Mouse (Mus musculus) liver, embryonic 12.5 days (tissue): ENCODE measurements around the gene Sept9. TPM values are rescaled to one million over a fixed set of nuclear protein-coding genes. Genes with fewer than 3 reads are reported as not detected.
"Not testable (repeated sequence)": the region's sequence is repeated elsewhere in the genome, so short reads cannot be mapped to it uniquely, and the experiment has no call there.

ENCODE experiments used
- ATAC-seq: fragments of 200-750 bp; cut with Nextera tagmentation; 2 replicates; pipeline ENCODE4 v1.8.0; 2017; ENCODE audit warnings: moderate number of reproducible peaks, mild to moderate bottlenecking, moderate library complexity
- H3K27ac ChIP-seq: fragments of 300-500 bp; sonication (generic); 2 replicates; pipeline ENCODE4 v1.5.1; 2016; ENCODE audit warnings: mild to moderate bottlenecking
- H3K27me3 ChIP-seq: fragments of 300-500 bp; sonication (generic); replicated peaks from 2 replicates; pipeline ENCODE4 v1.6.1; 2016; ENCODE audit warnings: mild to moderate bottlenecking, moderate library complexity
- H3K36me3 ChIP-seq: fragments of 300-500 bp; sonication (generic); 2 replicates; pipeline ENCODE4 v1.6.1; 2016; ENCODE audit warnings: mild to moderate bottlenecking, moderate library complexity
- H3K4me1 ChIP-seq: fragments of 300-500 bp; sonication (generic); 2 replicates; pipeline ENCODE4 v1.6.1; 2016
- H3K4me2 ChIP-seq: fragments of 300-500 bp; sonication (generic); 2 replicates; pipeline ENCODE4 v1.6.1; 2016; ENCODE audit warnings: mild to moderate bottlenecking, moderate library complexity
- H3K4me3 ChIP-seq: fragments of 300-500 bp; sonication (generic); 2 replicates; pipeline ENCODE4 v1.5.1; 2016; ENCODE audit warnings: mild to moderate bottlenecking, moderate library complexity
- H3K9ac ChIP-seq: fragments of 300-500 bp; sonication (generic); 2 replicates; pipeline ENCODE4 v1.6.1; 2016; ENCODE audit warnings: mild to moderate bottlenecking, moderate library complexity
- H3K9me3 ChIP-seq: fragments of 300-500 bp; sonication (generic); replicated peaks from 2 replicates; pipeline ENCODE4 v1.6.1; 2016; ENCODE audit warnings: mild to moderate bottlenecking, moderate library complexity
- WGBS: fragments of 180-500 bp; shearing (Covaris S2); methylation state at CpG from one replicate; pipeline ENCODE4 v1.1.7; 2016; ENCODE audit not compliant: insufficient replicate concordance; 5-methylcytosine and 5-hydroxymethylcytosine counted together
- polyA plus RNA-seq: library from polyadenylated mRNA; unstranded; fragments of >200 nt; fragmentation: Nextera tagmentation; extraction: Ambion mirVana; gene quantifications from 2 replicates; pipeline ENCODE4 v1.2.1, GENCODE M21; 2016

Gene Sept9
- polyA plus RNA-seq, 1 experiment from 2014 or later = 72.0 TPM

DNA sequence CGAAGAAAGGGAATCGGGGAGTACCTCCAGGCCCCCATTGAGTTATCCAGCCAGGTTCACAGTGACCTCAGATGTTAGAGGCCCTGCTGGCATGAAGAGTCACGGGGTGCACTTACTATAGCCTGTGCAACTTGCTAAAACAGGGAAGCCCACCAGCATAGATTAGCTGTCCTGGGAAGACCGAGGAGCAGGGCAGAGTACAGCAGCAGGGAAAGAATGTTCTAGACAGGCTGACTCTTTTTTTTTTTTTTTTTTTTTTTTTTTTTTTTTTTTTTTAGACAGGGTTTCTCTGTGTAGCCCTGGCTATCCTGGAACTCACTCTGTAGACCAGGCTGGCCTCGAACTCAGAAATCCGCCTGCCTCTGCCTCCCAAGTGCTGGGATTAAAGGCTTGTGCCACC, 143.0 kb downstream of the Sept9 start:
- H3K9me3 ChIP-seq, ATAC-seq, H3K27me3 ChIP-seq, H3K9ac ChIP-seq, H3K4me3 ChIP-seq, H3K36me3 ChIP-seq, H3K27ac ChIP-seq, H3K4me2 ChIP-seq: not testable (repeated sequence)
- H3K4me1 ChIP-seq = peaks cover 87% of the 10 kb centered on the region
- WGBS = 81% methylated on average over 6 of the region's 6 CpGs

DNA sequence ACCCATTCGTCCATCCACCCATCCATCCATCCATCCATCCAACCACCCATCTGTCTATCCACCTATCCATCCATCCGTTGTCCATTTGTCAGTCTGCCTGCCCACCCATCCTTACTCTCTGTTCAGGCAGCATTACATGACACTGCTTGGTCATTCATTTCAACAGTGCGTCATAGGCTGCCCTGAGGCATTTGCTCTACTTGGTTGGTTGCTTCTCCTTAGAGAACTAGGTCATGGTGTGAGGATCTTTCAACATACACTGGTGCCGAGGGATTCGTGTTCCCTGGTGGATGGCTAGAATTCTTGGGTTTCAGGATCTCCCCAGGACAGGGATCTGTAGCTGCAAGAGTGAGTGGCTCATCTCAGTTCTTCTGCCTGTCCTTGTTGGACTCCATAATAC, 144.3 kb downstream of the Sept9 start:
- no peaks in the 10 kb centered on the region for H3K9me3 ChIP-seq
- H3K36me3 ChIP-seq = peaks cover 8% of the 10 kb centered on the region; the same call in 1 of the 2 replicates
- H3K27ac ChIP-seq = peak overlapping the region; percentile 49
- 64% methylated on average over 5 of the region's 5 CpGs for WGBS
- H3K4me2 ChIP-seq = no peak overlapping the region
- no peak overlapping the region for H3K4me3 ChIP-seq
- no peaks in the 10 kb centered on the region for H3K27me3 ChIP-seq
- ATAC-seq = no peak
- peaks cover 87% of the 10 kb centered on the region for H3K4me1 ChIP-seq
- H3K9ac ChIP-seq = no peak overlapping the region

DNA sequence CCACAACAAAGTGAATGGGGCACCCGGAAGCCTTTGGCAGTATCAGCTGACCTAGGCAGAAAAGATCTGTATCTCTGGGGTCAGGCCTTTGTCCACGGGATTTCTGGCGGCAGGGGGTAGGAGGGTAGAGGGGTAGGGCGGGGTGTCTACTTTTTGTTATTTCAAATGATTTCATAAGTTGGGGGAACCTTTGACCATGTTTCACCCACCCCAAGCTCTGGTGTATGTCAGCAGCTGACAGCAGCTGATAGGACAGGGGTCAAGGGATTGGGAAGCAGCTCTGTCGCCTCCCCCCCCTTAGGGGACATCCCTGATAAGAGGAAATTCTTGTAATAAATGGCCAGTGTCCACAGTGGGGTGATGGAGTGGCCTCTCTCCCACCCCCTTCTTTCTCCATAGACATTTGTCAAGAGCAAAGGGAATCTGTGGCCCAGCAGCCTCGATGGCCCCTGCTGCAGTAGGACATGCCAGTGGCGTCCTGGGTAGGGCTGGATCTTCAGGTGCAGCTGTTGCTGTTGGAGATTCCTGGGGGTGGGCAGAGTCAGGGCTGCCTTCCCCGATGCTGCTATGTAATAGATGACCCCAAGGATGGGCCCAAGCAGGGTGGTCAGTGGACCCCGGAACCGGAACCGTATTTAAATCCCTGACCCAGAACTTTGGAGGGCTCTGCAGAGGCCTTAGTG, 145.0 kb downstream of the Sept9 start:
- Histone ChIP-seq H3K9me3 (no peaks in the 10 kb centered on the region), H3K4me2 (peak overlapping the region; percentile 15; the same call in 1 of the 2 replicates), H3K27ac (peak overlapping the region; percentile 49), H3K36me3 (peaks cover 8% of the 10 kb centered on the region; the same call in 1 of the 2 replicates), H3K9ac (no peak overlapping the region), H3K27me3 (no peaks in the 10 kb centered on the region), H3K4me3 (no peak overlapping the region), H3K4me1 (peaks cover 87% of the 10 kb centered on the region)
- ATAC-seq = peak; percentile 17; the same call in 1 of the 2 replicates
- WGBS = 44% methylated on average over 11 of the region's 11 CpGs

- 49% methylated on average over 12 of the region's 12 CpGs for WGBS
- Histone ChIP-seq H3K36me3 (peaks cover 3% of the 10 kb centered on the region; the same call in 1 of the 2 replicates), H3K9me3 (no peaks in the 10 kb centered on the region), H3K27ac (peak overlapping the region; percentile 37; the same call in 1 of the 2 replicates), H3K27me3 (no peaks in the 10 kb centered on the region), H3K9ac (no peak overlapping the region), H3K4me2 (peak overlapping the region; percentile 15; the same call in 1 of the 2 replicates), H3K4me3 (no peak overlapping the region), H3K4me1 (peaks cover 87% of the 10 kb centered on the region)
- no peak for ATAC-seq
These were observed 145.7 kb downstream of the Sept9 start for GRCm38 (mm10) chr11:117345022-117345765.

DNA sequence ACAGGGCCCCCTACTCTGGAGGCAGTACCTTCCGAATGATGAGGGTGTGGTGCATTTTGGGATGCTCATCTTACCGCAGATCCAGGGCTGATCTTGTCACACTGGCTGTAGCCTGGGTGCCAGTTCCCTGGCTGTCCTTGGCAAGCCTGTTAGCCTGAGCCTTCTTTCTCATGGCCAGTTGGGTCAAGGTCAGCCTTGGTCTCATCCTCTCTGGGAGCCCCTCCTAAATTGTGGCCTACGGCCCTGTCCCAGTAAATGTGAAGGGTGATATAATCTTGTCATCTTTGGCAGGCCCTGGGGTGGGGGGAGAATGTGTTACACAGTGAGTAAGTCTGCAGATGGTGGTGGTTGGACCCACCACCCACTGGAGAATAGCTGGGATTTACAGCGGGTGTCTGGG, 147.8 kb downstream of the Sept9 start:
- ATAC-seq = no peak
- H3K4me3 ChIP-seq = no peak overlapping the region
- no peak overlapping the region for H3K9ac ChIP-seq
- H3K9me3 ChIP-seq = no peaks in the 10 kb centered on the region
- H3K36me3 ChIP-seq = peaks cover 17% of the 10 kb centered on the region
- H3K27me3 ChIP-seq = no peaks in the 10 kb centered on the region
- no peak overlapping the region for H3K27ac ChIP-seq
- peaks cover 79% of the 10 kb centered on the region for H3K4me1 ChIP-seq
- no peak overlapping the region for H3K4me2 ChIP-seq
- 67% methylated on average over 4 of the region's 4 CpGs for WGBS

GRCm38 (mm10) chr11:117348429-117349103, 149.1 kb downstream of the Sept9 start:
- H3K27me3 ChIP-seq = no peaks in the 10 kb centered on the region
- H3K4me3 ChIP-seq = no peak overlapping the region
- peaks cover 30% of the 10 kb centered on the region for H3K36me3 ChIP-seq
- H3K4me2 ChIP-seq = 0 out of 2 replicates have a peak overlapping the region, but pooled peaks have one; percentile 13
- 40% methylated on average over 10 of the region's 10 CpGs for WGBS
- peaks cover 75% of the 10 kb centered on the region for H3K4me1 ChIP-seq
- ATAC-seq = no peak
- H3K27ac ChIP-seq = peak overlapping the region; percentile 61; the same call in 1 of the 2 replicates
- no peak overlapping the region for H3K9ac ChIP-seq
- H3K9me3 ChIP-seq = no peaks in the 10 kb centered on the region

DNA sequence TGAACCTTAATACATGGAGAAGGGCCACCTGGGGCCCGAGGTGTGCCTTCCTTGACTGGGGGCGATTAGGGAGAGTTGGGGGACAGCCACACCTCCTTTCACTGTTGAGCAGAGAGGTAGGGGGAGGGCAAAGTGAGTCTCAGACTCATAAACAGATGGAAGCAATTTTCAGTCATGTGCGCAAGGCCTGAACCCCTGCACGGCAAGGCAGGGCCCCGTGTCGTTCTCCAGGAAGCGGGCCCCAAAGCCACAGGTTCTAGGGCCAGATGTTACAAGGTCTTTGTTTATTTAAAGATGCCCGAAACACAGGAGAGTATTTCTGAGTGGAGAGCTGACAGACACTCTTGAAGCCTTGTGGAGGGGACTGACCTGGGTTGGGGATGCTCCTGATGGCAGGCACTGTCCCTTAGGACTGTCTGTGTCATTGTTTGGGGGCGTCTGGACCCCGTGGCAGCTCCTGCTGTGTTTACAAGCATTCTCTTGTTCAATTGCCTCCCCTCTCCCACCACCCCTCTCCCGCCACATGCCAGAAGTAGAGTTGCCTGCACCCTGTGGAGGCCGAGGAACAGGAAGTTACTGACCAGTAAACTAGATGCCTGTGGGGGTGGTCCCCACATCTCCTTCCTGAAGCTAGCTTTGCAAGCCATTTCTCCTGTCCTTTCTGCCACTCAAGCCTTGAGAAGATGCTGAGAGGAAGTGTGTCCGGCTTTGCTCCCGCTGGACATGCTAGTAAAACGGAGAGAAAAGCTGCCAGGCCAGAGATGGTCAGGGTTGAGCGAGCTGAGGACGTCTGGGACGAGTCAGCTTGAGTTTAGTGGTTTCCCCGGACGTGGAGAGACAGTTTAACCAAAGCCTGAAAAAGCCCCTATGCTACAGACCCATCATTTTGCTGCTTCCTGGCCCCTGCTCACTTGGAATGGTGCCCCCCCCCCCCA, 150.2 kb downstream of the Sept9 start:
- Histone ChIP-seq H3K9ac (0 out of 2 replicates have a peak overlapping the region, but pooled peaks have one; percentile 20), H3K4me2 (peak overlapping the region; percentile 29), H3K36me3 (peaks cover 41% of the 10 kb centered on the region), H3K4me1 (peaks cover 64% of the 10 kb centered on the region), H3K4me3 (no peak overlapping the region), H3K9me3 (no peaks in the 10 kb centered on the region), H3K27ac (peak overlapping the region; percentile 61), H3K27me3 (no peaks in the 10 kb centered on the region)
- ATAC-seq = no peak
- 24% methylated on average over 20 of the region's 20 CpGs for WGBS

DNA sequence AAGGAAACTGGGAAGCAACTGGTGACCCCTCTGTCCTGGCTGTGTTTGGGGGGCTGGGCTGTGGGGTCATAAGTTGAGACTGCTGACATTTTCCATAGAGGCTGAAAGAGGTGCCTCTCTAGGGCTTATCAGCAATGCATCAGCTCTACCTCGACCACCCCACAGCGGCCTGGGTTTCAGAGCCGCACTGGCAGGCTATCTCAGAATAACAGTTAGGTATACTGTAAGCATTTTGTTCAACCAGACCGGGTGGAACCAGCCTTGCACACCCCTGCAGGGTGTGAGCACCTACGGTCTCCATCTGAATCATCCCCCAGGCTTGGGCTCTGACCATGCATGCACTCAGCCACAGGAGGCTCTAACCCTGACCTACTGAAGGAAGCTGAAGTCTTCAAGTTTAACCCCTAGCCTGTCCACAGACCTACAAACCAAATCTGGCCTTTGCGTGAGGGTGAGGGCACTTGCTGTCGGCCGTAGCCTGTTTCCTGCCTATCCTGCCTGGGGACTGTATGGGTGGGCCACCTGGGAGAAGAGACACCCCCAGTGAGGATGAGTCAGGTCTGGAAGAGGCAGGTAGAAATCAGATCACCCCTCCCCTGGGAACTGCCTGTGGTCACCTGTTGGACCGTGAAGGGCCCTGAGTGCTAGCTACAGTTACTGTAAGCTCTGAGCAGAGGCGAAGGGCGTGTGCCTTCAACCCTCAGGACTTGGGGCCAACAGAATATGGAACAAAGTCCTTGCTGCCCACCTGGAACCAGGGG, 151.2 kb downstream of the Sept9 start:
- Histone ChIP-seq H3K4me2 (no peak overlapping the region), H3K9ac (no peak overlapping the region), H3K4me1 (peaks cover 55% of the 10 kb centered on the region), H3K27me3 (no peaks in the 10 kb centered on the region), H3K9me3 (no peaks in the 10 kb centered on the region), H3K27ac (0 out of 2 replicates have a peak overlapping the region, but pooled peaks have one; percentile 55), H3K4me3 (no peak overlapping the region), H3K36me3 (peaks cover 51% of the 10 kb centered on the region)
- 0 out of 2 replicates have a peak, but pooled peaks have one; percentile 45 for ATAC-seq
- whole genome bisulfite sequencing = 54% methylated on average over 11 of the region's 11 CpGs

DNA sequence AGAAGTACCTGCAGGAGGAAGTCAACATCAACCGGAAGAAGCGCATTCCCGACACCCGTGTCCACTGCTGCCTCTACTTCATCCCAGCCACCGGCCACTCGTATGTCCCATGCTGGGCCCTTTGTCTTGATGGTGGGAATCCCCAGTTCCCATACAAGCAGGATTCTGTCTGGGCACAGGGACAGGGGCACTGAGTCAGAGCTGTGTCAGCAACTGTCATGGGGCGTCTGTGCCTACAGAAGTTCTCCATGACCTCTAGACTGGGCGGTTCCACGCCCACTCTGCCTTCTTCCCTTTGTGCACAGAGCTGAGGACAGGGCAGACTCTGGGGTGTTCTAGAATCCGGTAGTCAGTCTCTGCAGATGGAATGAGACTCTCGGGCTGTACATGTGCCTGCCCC, 153.7 kb downstream of the Sept9 start:
- H3K4me1 ChIP-seq = peaks cover 30% of the 10 kb centered on the region
- H3K9ac ChIP-seq = no peak overlapping the region
- H3K36me3 ChIP-seq = peaks cover 73% of the 10 kb centered on the region
- no peak for ATAC-seq
- no peak overlapping the region for H3K4me2 ChIP-seq
- no peak overlapping the region for H3K27ac ChIP-seq
- no peaks in the 10 kb centered on the region for H3K9me3 ChIP-seq
- H3K4me3 ChIP-seq = no peak overlapping the region
- no peaks in the 10 kb centered on the region for H3K27me3 ChIP-seq
- 84% methylated on average over 11 of the region's 11 CpGs for WGBS

- Histone ChIP-seq H3K36me3 (peaks cover 79% of the 10 kb centered on the region), H3K9me3 (no peaks in the 10 kb centered on the region), H3K4me1 (peaks cover 20% of the 10 kb centered on the region), H3K9ac (no peak overlapping the region), H3K27me3 (no peaks in the 10 kb centered on the region), H3K4me3 (no peak overlapping the region), H3K27ac (no peak overlapping the region), H3K4me2 (no peak overlapping the region)
- ATAC-seq = no peak
- WGBS = 76% methylated on average over 4 of the region's 4 CpGs
These were observed 154.6 kb downstream of the Sept9 start for GRCm38 (mm10) chr11:117354107-117354506.
